Mouse (Mus musculus) neural tube, embryonic 13.5 days (tissue): ENCODE data around the gene Serf1. TPM values are rescaled to one million over a fixed set of nuclear protein-coding genes. Genes with fewer than 3 reads are reported as not detected.

ENCODE experiments used
- ATAC-seq: fragments of 200-750 bp; cut with Nextera tagmentation; 2 replicates; pipeline ENCODE4 v1.8.0; 2017; ENCODE audit warnings: low read depth, mild to moderate bottlenecking, moderate TSS enrichment, moderate library complexity
- H3K27ac ChIP-seq: fragments of 300-500 bp; sonication (generic); replicated peaks from 2 replicates; pipeline ENCODE4 v1.5.1; 2015; ENCODE audit warnings: moderate library complexity, mild to moderate bottlenecking, inconsistent platforms
- H3K27me3 ChIP-seq: fragments of 300-500 bp; sonication (generic); 2 replicates; pipeline ENCODE4 v1.6.1; 2015; ENCODE audit warnings: mild to moderate bottlenecking, inconsistent platforms
- H3K36me3 ChIP-seq: fragments of 300-500 bp; sonication (generic); 2 replicates; pipeline ENCODE4 v1.6.1; 2015; ENCODE audit warnings: mild to moderate bottlenecking, inconsistent platforms
- H3K4me1 ChIP-seq: fragments of 300-500 bp; sonication (generic); replicated peaks from 2 replicates; pipeline ENCODE4 v1.6.1; 2015; ENCODE audit warnings: inconsistent platforms
- H3K4me2 ChIP-seq: fragments of 300-500 bp; sonication (generic); 2 replicates; pipeline ENCODE4 v1.6.1; 2015; ENCODE audit warnings: inconsistent platforms, mild to moderate bottlenecking, moderate library complexity
- H3K4me3 ChIP-seq: fragments of 300-500 bp; sonication (generic); 2 replicates; pipeline ENCODE4 v1.5.1; 2015; ENCODE audit warnings: mild to moderate bottlenecking, inconsistent platforms
- H3K9ac ChIP-seq: fragments of 300-500 bp; sonication (generic); 2 replicates; pipeline ENCODE4 v1.6.1; 2015; ENCODE audit warnings: moderate library complexity, mild to moderate bottlenecking, inconsistent platforms
- H3K9me3 ChIP-seq: fragments of 300-500 bp; sonication (generic); 2 replicates; pipeline ENCODE4 v1.6.1; 2016; ENCODE audit warnings: inconsistent platforms
- WGBS: fragments of 180-500 bp; shearing (Covaris S2); methylation state at CpG from one replicate; pipeline ENCODE4 v1.1.7; 2015; 5-methylcytosine and 5-hydroxymethylcytosine counted together
- polyA plus RNA-seq: library from polyadenylated mRNA; unstranded; fragments of >200 nt; fragmentation: Nextera tagmentation; extraction: Ambion mirVana; gene quantifications from 2 replicates; pipeline ENCODE4 v1.2.1, GENCODE M21; 2015

Serf1 gene
- polyA plus RNA-seq, result 475 and 487 TPM in 2 replicates

GRCm38 (mm10) chr13:100107652-100108472, at the start of gene Serf1:
TSS of gene Serf1 (plus strand) at chr13:100108012.
- Histone ChIP-seq H3K9me3 (no peaks in the 10 kb centered on the region), H3K27me3 (peaks cover 7% of the 10 kb centered on the region; the same call in 1 of the 2 replicates), H3K4me1 (peaks cover 30% of the 10 kb centered on the region), H3K27ac (peak within 1 kb of the TSS; percentile 80), H3K4me3 (peak within 1 kb of the TSS; percentile 90), H3K36me3 (peaks cover 17% of the 10 kb centered on the region), H3K9ac (peak within 1 kb of the TSS; percentile 87), H3K4me2 (peak within 1 kb of the TSS; percentile 80)
- ATAC-seq, result peak; percentile 84
- WGBS, result 1% methylated on average over 64 of the region's 76 CpGs

- 93% methylated on average over 3 of the region's 3 CpGs for WGBS
- Histone ChIP-seq H3K4me3 (no peak overlapping the region), H3K27ac (no peak overlapping the region), H3K36me3 (peaks cover 79% of the 10 kb centered on the region), H3K9me3 (no peaks in the 10 kb centered on the region), H3K4me1 (no peaks in the 10 kb centered on the region), H3K9ac (no peak overlapping the region), H3K27me3 (no peaks in the 10 kb centered on the region), H3K4me2 (no peak overlapping the region)
- no peak for ATAC-seq
These were observed 43.9 kb upstream of the Serf1 start for GRCm38 (mm10) chr13:100063936-100064335.

- ATAC-seq, result no peak
- H3K4me1 ChIP-seq, result no peaks in the 10 kb centered on the region
- peaks cover 77% of the 10 kb centered on the region for H3K36me3 ChIP-seq
- H3K9ac ChIP-seq, result no peak overlapping the region
- no peak overlapping the region for H3K4me2 ChIP-seq
- no peak overlapping the region for H3K4me3 ChIP-seq
- H3K27ac ChIP-seq, result no peak overlapping the region
- no peaks in the 10 kb centered on the region for H3K9me3 ChIP-seq
- no peaks in the 10 kb centered on the region for H3K27me3 ChIP-seq
- WGBS, result 91% methylated on average over 6 of the region's 6 CpGs
These were observed 40.0 kb upstream of the Serf1 start for GRCm38 (mm10) chr13:100067821-100068220.

GRCm38 (mm10) chr13:100071473-100071872, 36.3 kb upstream of the Serf1 start:
- 90% methylated on average over 8 of the region's 8 CpGs for WGBS
- H3K9me3 ChIP-seq, result no peaks in the 10 kb centered on the region
- ATAC-seq, result no peak
- no peak overlapping the region for H3K4me2 ChIP-seq
- H3K27ac ChIP-seq, result no peak overlapping the region
- H3K9ac ChIP-seq, result no peak overlapping the region
- no peaks in the 10 kb centered on the region for H3K27me3 ChIP-seq
- peaks cover 80% of the 10 kb centered on the region for H3K36me3 ChIP-seq
- no peaks in the 10 kb centered on the region for H3K4me1 ChIP-seq
- no peak overlapping the region for H3K4me3 ChIP-seq

- Histone ChIP-seq H3K27ac (no peak overlapping the region), H3K27me3 (no peaks in the 10 kb centered on the region), H3K9me3 (no peaks in the 10 kb centered on the region), H3K4me1 (peaks cover 21% of the 10 kb centered on the region), H3K36me3 (peaks cover 46% of the 10 kb centered on the region), H3K4me3 (no peak overlapping the region), H3K9ac (no peak overlapping the region), H3K4me2 (no peak overlapping the region)
- no peak for ATAC-seq
- 94% methylated on average over 6 of the region's 6 CpGs for WGBS
These were observed 9.0 kb upstream of the Serf1 start for GRCm38 (mm10) chr13:100098808-100099207.

- WGBS, result 11% methylated on average over 15 of the region's 15 CpGs
These were observed 4.7 kb upstream of the Serf1 start for GRCm38 (mm10) chr13:100103052-100103658.

GRCm38 (mm10) chr13:100103748-100104254, 4.0 kb upstream of the Serf1 start, which contains the start of gene Bdp1:
TSS of gene Bdp1 (minus strand) at chr13:100104070.
- peak; percentile 66 for ATAC-seq
- H3K9me3 ChIP-seq, result no peaks in the 10 kb centered on the region
- peak within 1 kb of the TSS; percentile 89 for H3K9ac ChIP-seq
- peaks cover 3% of the 10 kb centered on the region; the same call in 1 of the 2 replicates for H3K36me3 ChIP-seq
- peak within 1 kb of the TSS; percentile 82 for H3K4me2 ChIP-seq
- peaks cover 7% of the 10 kb centered on the region; the same call in 1 of the 2 replicates for H3K27me3 ChIP-seq
- H3K27ac ChIP-seq, result peak within 1 kb of the TSS; percentile 86
- H3K4me1 ChIP-seq, result peaks cover 35% of the 10 kb centered on the region
- peak within 1 kb of the TSS; percentile 90 for H3K4me3 ChIP-seq
- under 1% methylated on average over 44 of the region's 44 CpGs for WGBS

More at GRCm38 (mm10) chr13:100103052-100103658, 4.7 kb upstream of the Serf1 start:
- ATAC-seq, result no peak
- Histone ChIP-seq H3K4me1 (peaks cover 30% of the 10 kb centered on the region), H3K9me3 (no peaks in the 10 kb centered on the region), H3K4me2 (peak overlapping the region; percentile 82), H3K27ac (peak overlapping the region; percentile 86), H3K4me3 (peak overlapping the region; percentile 90), H3K9ac (peak overlapping the region; percentile 89), H3K36me3 (peaks cover 7% of the 10 kb centered on the region; the same call in 1 of the 2 replicates), H3K27me3 (peaks cover 7% of the 10 kb centered on the region; the same call in 1 of the 2 replicates)

- H3K4me1 ChIP-seq, result peaks cover 18% of the 10 kb centered on the region
- no peak overlapping the region for H3K27ac ChIP-seq
- no peaks in the 10 kb centered on the region for H3K9me3 ChIP-seq
- H3K9ac ChIP-seq, result no peak overlapping the region
- peaks cover 41% of the 10 kb centered on the region for H3K36me3 ChIP-seq
- H3K4me3 ChIP-seq, result no peak overlapping the region
- H3K27me3 ChIP-seq, result no peaks in the 10 kb centered on the region
- ATAC-seq, result no peak
- no peak overlapping the region for H3K4me2 ChIP-seq
- WGBS, result 44% methylated on average over 5 of the region's 5 CpGs
These were observed 4.6 kb downstream of the Serf1 start for GRCm38 (mm10) chr13:100112218-100112972.

GRCm38 (mm10) chr13:100123970-100124369, 16.2 kb downstream of the Serf1 start:
- Histone ChIP-seq H3K27me3 (no peaks in the 10 kb centered on the region), H3K9me3 (no peaks in the 10 kb centered on the region), H3K9ac (peak overlapping the region; percentile 89), H3K27ac (no peak overlapping the region), H3K4me3 (peak overlapping the region; percentile 97), H3K36me3 (peaks cover 23% of the 10 kb centered on the region), H3K4me1 (peaks cover 17% of the 10 kb centered on the region), H3K4me2 (peak overlapping the region; percentile 88)
- WGBS, result 91% methylated on average over 3 of the region's 3 CpGs
- peak; percentile 71 for ATAC-seq

- Histone ChIP-seq H3K4me1 (peaks cover 17% of the 10 kb centered on the region), H3K4me2 (peak within 1 kb of the TSS; percentile 88), H3K9ac (peak within 1 kb of the TSS; percentile 89), H3K9me3 (no peaks in the 10 kb centered on the region), H3K27me3 (no peaks in the 10 kb centered on the region), H3K36me3 (peaks cover 29% of the 10 kb centered on the region), H3K27ac (peak within 1 kb of the TSS; percentile 56; the same call in 1 of the 2 replicates), H3K4me3 (peak within 1 kb of the TSS; percentile 97)
- WGBS, result 4% methylated on average over 42 of the region's 42 CpGs
- peak; percentile 96 for ATAC-seq
These were observed 16.8 kb downstream of the Serf1 start, which contains the start of gene Smn1 for GRCm38 (mm10) chr13:100124423-100125257. TSS of gene Smn1 (plus strand) at chr13:100124852.

- Histone ChIP-seq H3K36me3 (peaks cover 35% of the 10 kb centered on the region), H3K4me3 (peak overlapping the region; percentile 97), H3K4me1 (peaks cover 17% of the 10 kb centered on the region), H3K4me2 (peak overlapping the region; percentile 88), H3K9me3 (no peaks in the 10 kb centered on the region), H3K27me3 (no peaks in the 10 kb centered on the region), H3K9ac (peak overlapping the region; percentile 89), H3K27ac (no peak overlapping the region)
- peak; percentile 45 for ATAC-seq
- 5% methylated on average over 10 of the region's 10 CpGs for WGBS
These were observed 17.4 kb downstream of the Serf1 start for GRCm38 (mm10) chr13:100125258-100125643.
